Comparison of ENCODE assay signal across 9 mouse cellular contexts in the genomic region with DNA sequence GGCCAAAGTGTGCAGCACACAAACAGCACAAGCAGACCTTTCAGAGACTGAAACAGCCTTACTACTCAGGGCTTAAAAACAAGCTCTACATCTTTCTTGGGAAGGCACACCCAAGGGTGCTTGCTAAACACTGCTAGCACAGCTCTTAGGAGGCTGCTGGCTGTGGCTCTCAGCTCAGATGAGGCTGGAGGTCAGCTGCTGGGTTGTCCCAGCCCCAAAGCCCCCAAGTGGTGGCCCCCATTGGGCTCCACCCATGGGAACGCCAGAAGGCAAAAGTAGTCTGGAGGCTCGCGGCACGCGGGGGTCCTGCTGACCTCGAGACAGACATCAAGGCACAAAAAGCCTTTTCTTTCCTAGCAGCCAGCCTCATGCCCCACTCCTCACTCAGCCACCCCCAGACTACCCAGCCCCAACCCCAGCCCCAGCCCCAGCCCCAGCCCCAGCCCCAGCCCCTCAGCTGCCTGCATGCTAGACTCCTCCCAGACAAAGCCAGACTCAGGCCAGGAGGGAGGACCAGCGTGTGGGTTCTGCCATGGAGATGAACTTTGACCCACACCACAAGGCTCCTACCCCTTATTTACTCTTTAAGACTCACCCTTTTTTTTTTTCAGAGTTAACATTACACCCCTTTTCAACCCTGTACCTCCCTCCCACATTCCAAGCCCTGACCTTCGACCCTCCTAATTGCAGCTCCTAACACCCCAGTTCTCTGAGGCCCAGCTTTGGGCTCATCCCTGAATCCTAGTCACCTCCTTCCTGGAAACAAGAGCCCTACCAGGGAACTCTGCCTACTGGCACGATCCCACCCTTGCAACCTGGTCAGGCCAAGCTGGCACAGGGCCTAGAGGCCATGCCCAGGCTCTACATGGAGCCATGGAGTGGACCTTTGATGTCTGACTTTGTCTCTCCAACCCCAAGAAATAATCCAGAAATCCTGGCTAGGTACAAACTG. TPM values are rescaled to one million over a fixed set of nuclear protein-coding genes. Genes with fewer than 3 reads are reported as not detected.
DNase-seq lines count a peak whose midpoint lies in the region; ATAC-seq lines count a peak whose summit lies in the region.
"Had no signal": no experiment of that assay in that cellular context is flagged by ENCODE, and none has a peak within 500 bp of the region (broad histone marks: within the 10 kb centered on the region; RNA-seq: fewer than 3 reads in every experiment).

No protein-coding gene starts in this region.

- peaks cover 48% of the 10 kb centered on the region for H3K36me3 ChIP-seq in heart, embryonic 12.5 days
- peaks cover 38% of the 10 kb centered on the region for H3K36me3 ChIP-seq in intestine, embryonic 14.5 days (ENCODE audit: control insufficient read depth, insufficient read depth, low read length)
- H3K36me3 ChIP-seq in liver, embryonic 16.5 days (ENCODE audit: control insufficient read depth, insufficient read depth): peaks cover 2% of the 10 kb centered on the region; the same call in 1 of the 2 replicates

- no peaks in the 10 kb centered on the region for H3K27me3 ChIP-seq in heart, embryonic 12.5 days (replicated peaks)
- no peaks in the 10 kb centered on the region for H3K27me3 ChIP-seq in intestine, embryonic 14.5 days (replicated peaks; ENCODE audit: control insufficient read depth, insufficient read depth, low read length)
- H3K27me3 ChIP-seq in liver, embryonic 16.5 days (ENCODE audit: control insufficient read depth, insufficient read depth, low read depth, low read length): no peaks in the 10 kb centered on the region

- H3K9me3 ChIP-seq in heart, embryonic 12.5 days (replicated peaks): no peaks in the 10 kb centered on the region
- no peaks in the 10 kb centered on the region for H3K9me3 ChIP-seq in intestine, embryonic 14.5 days (ENCODE audit: control insufficient read depth, low read length)
- no peaks in the 10 kb centered on the region for H3K9me3 ChIP-seq in liver, embryonic 16.5 days (replicated peaks; ENCODE audit: control insufficient read depth, low read length)
- H3K9me3 ChIP-seq: G1E had no signal

- no peak overlapping the region for H3K4me3 ChIP-seq in heart, embryonic 12.5 days
- H3K4me3 ChIP-seq in intestine, embryonic 14.5 days (ENCODE audit: low read depth, low read length): no peak overlapping the region
- no peak overlapping the region for H3K4me3 ChIP-seq in liver, embryonic 16.5 days (ENCODE audit: low read depth, low read length)

- H3K9ac ChIP-seq in heart, embryonic 12.5 days: peak overlapping the region; percentile 37; the same call in 1 of the 2 replicates
- no peak overlapping the region for H3K9ac ChIP-seq in intestine, embryonic 14.5 days (ENCODE audit: low read length)
- H3K9ac ChIP-seq in liver, embryonic 16.5 days (ENCODE audit: low read depth, low read length): no peak overlapping the region

- WGBS in heart, embryonic 12.5 days: 33% methylated on average over 9 of the region's 9 CpGs
- WGBS in intestine, embryonic 14.5 days: 21% methylated on average over 9 of the region's 9 CpGs
- 73% methylated on average over 9 of the region's 9 CpGs for WGBS in liver, embryonic 16.5 days (ENCODE audit: insufficient replicate concordance)

- peaks cover 94% of the 10 kb centered on the region for H3K4me1 ChIP-seq in heart, embryonic 12.5 days (replicated peaks)
- peaks cover 72% of the 10 kb centered on the region for H3K4me1 ChIP-seq in intestine, embryonic 14.5 days (replicated peaks; ENCODE audit: control insufficient read depth, insufficient read depth, low read length)
- peaks cover 39% of the 10 kb centered on the region for H3K4me1 ChIP-seq in liver, embryonic 16.5 days (ENCODE audit: control insufficient read depth, low read depth, low read length)

- no peak for DNase-seq in heart, adult 18-20 months
- peak; percentile 73 to 78 for DNase-seq in cerebellum, postnatal 36 days
- no peak for DNase-seq in intestine, embryonic 14.5 days (ENCODE audit: low spot score)
- no peak for DNase-seq in right cerebral cortex, postnatal 10 days (ENCODE audit: low spot score in 2 of 2)
- DNase-seq in frontal cortex, postnatal 36 days (ENCODE audit: low spot score in 2 of 2): no peak
- DNase-seq in Muller cell, postnatal 12 days (ENCODE audit: inconsistent ontology term): no peak

- H3K27ac ChIP-seq in heart, embryonic 12.5 days (ENCODE audit: poor library complexity, severe bottlenecking): peak overlapping the region; percentile 67
- H3K27ac ChIP-seq in intestine, embryonic 14.5 days (ENCODE audit: low read depth): peak overlapping the region; percentile 81
- peak overlapping the region; percentile 72 for H3K27ac ChIP-seq in liver, embryonic 16.5 days (ENCODE audit: low read length)

- no peak overlapping the region for H3K4me2 ChIP-seq in heart, embryonic 12.5 days
- no peak overlapping the region; the same call in 1 of the 2 replicates for H3K4me2 ChIP-seq in intestine, embryonic 14.5 days (ENCODE audit: low read length)
- H3K4me2 ChIP-seq in liver, embryonic 16.5 days (ENCODE audit: low read depth, low read length): no peak overlapping the region; the same call in 1 of the 2 replicates

- no peak for ATAC-seq in heart, embryonic 12.5 days (ENCODE audit: insufficient number of reproducible peaks, low FRiP score)
- ATAC-seq in intestine, embryonic 14.5 days (replicated peaks; ENCODE audit: low FRiP score, low TSS enrichment, low read depth): peak; percentile 73
- peak; percentile 71 for ATAC-seq in liver, embryonic 16.5 days (ENCODE audit: low read depth)

RNA-seq across cellular contexts. Expression of a gene that starts 57.4 kb away (rescaled TPM):
- polyA plus RNA-seq in heart, embryonic 12.5 days (2016; fragmentation: Nextera tagmentation; extraction: Ambion mirVana): not detected in 2 replicates
- not detected for total RNA-seq in heart, adult 18-20 months (2021)
- polyA plus RNA-seq in intestine, embryonic 14.5 days (2014; fragmentation: Nextera tagmentation; extraction: Ambion mirVana): not detected in 2 replicates
- polyA plus RNA-seq in liver, embryonic 16.5 days (2015; fragmentation: Nextera tagmentation; extraction: Ambion mirVana): not detected in 2 replicates
- total RNA-seq: G1E had no signal
- polyA plus RNA-seq: G1E had no signal

Comparison
In these comparisons a context has a peak if more than half of its experiments do, and no peak if none do; other contexts are left out.
1. DNase-seq: peak in cerebellum, postnatal 36 days (2 of 2); none in heart, adult 18-20 months (0 of 2), intestine, embryonic 14.5 days (single experiment), right cerebral cortex, postnatal 10 days (0 of 2), frontal cortex, postnatal 36 days (0 of 2) and Muller cell, postnatal 12 days (single experiment).
2. Peak in every context shown above with its lines, with median percentiles within 50 percentile points of each other: H3K27ac ChIP-seq.